Mouse (Mus musculus) embryonic fibroblast, embryonic 13.5 days (primary cell): ENCODE results near the gene Rnd2.

Experiments
- CTCF ChIP-seq: IDR thresholded peaks from 2 replicates; pipeline ENCODE4 v1.5.1; 2011; ENCODE audit warnings: mild to moderate bottlenecking, control low read depth, low read length, moderate library complexity, borderline replicate concordance; ENCODE audit not compliant: insufficient read depth
- POLR2A ChIP-seq: IDR thresholded peaks from 2 replicates; pipeline ENCODE4 v1.6.1; 2011; ENCODE audit warnings: low read depth, mild to moderate bottlenecking, control low read depth, low read length, moderate library complexity

DNA sequence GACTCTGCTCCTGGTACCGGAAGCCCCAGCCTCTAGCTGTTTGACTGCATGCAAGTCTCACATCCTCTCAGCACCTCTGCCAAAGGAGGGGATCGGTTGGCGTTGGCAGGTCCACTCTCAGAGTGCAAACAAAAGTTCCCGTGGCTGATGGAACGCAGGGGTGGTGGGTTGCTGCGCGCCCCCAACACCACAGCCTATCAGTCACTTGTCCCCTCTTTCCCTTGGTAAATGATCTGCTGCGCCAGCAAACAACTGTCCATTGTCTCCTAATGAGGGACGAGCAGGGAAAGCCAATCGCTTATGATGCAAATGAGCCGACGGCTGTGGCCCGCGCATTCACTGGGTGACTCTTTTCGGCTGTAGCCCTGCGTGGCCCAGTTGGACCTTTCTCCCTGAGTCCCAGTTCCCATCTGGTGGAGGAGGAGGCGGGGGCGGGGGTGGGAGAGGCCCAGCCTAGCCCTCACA lies 14.4 kb downstream of the Rnd2 start:
- TF ChIP-seq CTCF (no peak), POLR2A (no peak)
